Mouse (Mus musculus) kidney, adult 10 weeks (tissue): ENCODE data around the gene Gm10945. TPM values are rescaled to one million over a fixed set of nuclear protein-coding genes. Genes with fewer than 3 reads are reported as not detected.

Experiments
- polyA plus RNA-seq: library from polyadenylated mRNA; stranded (reverse); fragments of 350-450 nt; fragmentation: Illumina TruSeq; extraction: RNeasy Lipid Tissue Mini Kit (QIAGEN cat#74804); gene quantifications from one replicate; pipeline ENCODE4 v1.2.3, GENCODE M21; 2014; ENCODE audit warnings: low read depth, low replicate concordance

Gene Gm10945
- not detected for polyA plus RNA-seq

GRCm38 (mm10) chr10:6761287-6761811 is at the start of gene Gm10945:
Gene Gm10945 (minus strand): TSS chr10:6761761.

GRCm38 (mm10) chr10:6758206-6758605 is 3.4 kb downstream of the Gm10945 start, which contains the start of gene Oprm1:
Gene Oprm1 (plus strand): TSS chr10:6758506.

Other genes starting within 250 kb of the Gm10945 start
- gene Oprm1, start 3.3 kb downstream of the Gm10945 start, polyA plus RNA-seq, result not detected